Mouse (Mus musculus) kidney, postnatal 14 days (tissue): ENCODE data around the gene Rbp4.

ENCODE experiments used
- DNase-seq: peaks from one replicate; pipeline ENCODE4 v3.0.0; 2022; ENCODE audit warnings: mixed read lengths

Rbp4 gene

GRCm38 (mm10) chr19:38089358-38089757 is 35.7 kb downstream of the Rbp4 start:
- no peak for DNase-seq

GRCm38 (mm10) chr19:38086948-38087551 is 38.0 kb downstream of the Rbp4 start:
- peak; percentile 46 for DNase-seq

- DNase-seq, result no peak
Observed at GRCm38 (mm10) chr19:38085841-38086240, 39.2 kb downstream of the Rbp4 start.

GRCm38 (mm10) chr19:38082931-38083525 is 42.1 kb downstream of the Rbp4 start:
- no peak for DNase-seq

GRCm38 (mm10) chr19:38081361-38081760 is 43.7 kb downstream of the Rbp4 start:
- DNase-seq, result no peak

GRCm38 (mm10) chr19:38077851-38078540 is 47.1 kb downstream of the Rbp4 start:
- DNase-seq, result no peak

- DNase-seq, result no peak
Observed at GRCm38 (mm10) chr19:38076251-38076650, 48.8 kb downstream of the Rbp4 start.

- no peak for DNase-seq
Observed at GRCm38 (mm10) chr19:38075051-38075450, 50.0 kb downstream of the Rbp4 start.

GRCm38 (mm10) chr19:38073226-38073625 is 51.9 kb downstream of the Rbp4 start:
- DNase-seq, result no peak
